Mouse (Mus musculus): ENCODE measurements at regions not wholly inside any gene's neighbourhood (a gene's known extent, or its start where the extent isn't known, plus 50 kb on each side); places are given as distances from the start of the nearest gene placed in this dataset.

GRCm38 (mm10) chr9:26539042-26539441, 194.5 kb upstream of the B3gat1 start:
- Histone ChIP-seq H3K27me3 (ENCODE audit: control insufficient read depth, insufficient read depth, low read length) (no peaks in the 10 kb centered on the region), H3K27ac (ENCODE audit: low read length) (no peak overlapping the region), H3K4me2 (ENCODE audit: low read depth, low read length) (no peak overlapping the region), H3K36me3 (ENCODE audit: control insufficient read depth, insufficient read depth) (no peaks in the 10 kb centered on the region), H3K9me3 (replicated peaks; ENCODE audit: control insufficient read depth, low read length) (no peaks in the 10 kb centered on the region), H3K4me1 (ENCODE audit: control insufficient read depth, insufficient read depth, low read length) (no peaks in the 10 kb centered on the region), H3K4me3 (ENCODE audit: low read length) (no peak overlapping the region), H3K9ac (ENCODE audit: low read length) (no peak overlapping the region)
- WGBS, result 75% methylated on average over 2 of the region's 2 CpGs
- ATAC-seq (replicated peaks; ENCODE audit: extremely low read depth, insufficient read depth, low FRiP score), result no peak

- Histone ChIP-seq H3K4me1 (ENCODE audit: control insufficient read depth, insufficient read depth, low read length) (0 out of 2 replicates have a peak, but pooled peaks cover 2% of the 10 kb centered on the region), H3K9ac (ENCODE audit: low read length) (no peak overlapping the region), H3K36me3 (ENCODE audit: control insufficient read depth, insufficient read depth) (no peaks in the 10 kb centered on the region), H3K4me3 (ENCODE audit: low read length) (peak overlapping the region; percentile 16; the same call in 1 of the 2 replicates), H3K27me3 (ENCODE audit: control insufficient read depth, insufficient read depth, low read length) (no peaks in the 10 kb centered on the region), H3K9me3 (replicated peaks; ENCODE audit: control insufficient read depth, low read length) (no peaks in the 10 kb centered on the region), H3K27ac (ENCODE audit: low read length) (peak overlapping the region; percentile 41), H3K4me2 (ENCODE audit: low read depth, low read length) (peak overlapping the region; percentile 43)
- 25% methylated on average over 4 of the region's 4 CpGs for WGBS
- ATAC-seq (replicated peaks; ENCODE audit: extremely low read depth, insufficient read depth, low FRiP score), result peak; percentile 55; the same call in 1 of the 2 replicates
Measured at GRCm38 (mm10) chr9:26548328-26548922, 185.1 kb upstream of the B3gat1 start.

- Histone ChIP-seq H3K4me2 (ENCODE audit: low read depth, low read length) (no peak overlapping the region), H3K9ac (ENCODE audit: low read length) (no peak overlapping the region), H3K4me3 (ENCODE audit: low read length) (no peak overlapping the region), H3K27ac (ENCODE audit: low read length) (no peak overlapping the region), H3K36me3 (ENCODE audit: control insufficient read depth, insufficient read depth) (no peaks in the 10 kb centered on the region), H3K4me1 (ENCODE audit: control insufficient read depth, insufficient read depth, low read length) (0 out of 2 replicates have a peak, but pooled peaks cover 2% of the 10 kb centered on the region), H3K27me3 (ENCODE audit: control insufficient read depth, insufficient read depth, low read length) (no peaks in the 10 kb centered on the region), H3K9me3 (replicated peaks; ENCODE audit: control insufficient read depth, low read length) (no peaks in the 10 kb centered on the region)
- no peak for ATAC-seq (replicated peaks; ENCODE audit: extremely low read depth, insufficient read depth, low FRiP score)
- WGBS, result 69% methylated on average over 4 of the region's 4 CpGs
Measured at GRCm38 (mm10) chr9:26549118-26549517, 184.4 kb upstream of the B3gat1 start.

- H3K27ac ChIP-seq (ENCODE audit: low read length), result no peak overlapping the region
- H3K4me1 ChIP-seq (ENCODE audit: control insufficient read depth, insufficient read depth, low read length), result 0 out of 2 replicates have a peak, but pooled peaks cover 2% of the 10 kb centered on the region
- H3K36me3 ChIP-seq (ENCODE audit: control insufficient read depth, insufficient read depth), result no peaks in the 10 kb centered on the region
- no peak overlapping the region for H3K4me2 ChIP-seq (ENCODE audit: low read depth, low read length)
- ATAC-seq (replicated peaks; ENCODE audit: extremely low read depth, insufficient read depth, low FRiP score), result no peak
- H3K9ac ChIP-seq (ENCODE audit: low read length), result no peak overlapping the region
- no peaks in the 10 kb centered on the region for H3K9me3 ChIP-seq (replicated peaks; ENCODE audit: control insufficient read depth, low read length)
- H3K27me3 ChIP-seq (ENCODE audit: control insufficient read depth, insufficient read depth, low read length), result no peaks in the 10 kb centered on the region
- H3K4me3 ChIP-seq (ENCODE audit: low read length), result no peak overlapping the region
- WGBS, result 64% methylated on average over 2 of the region's 2 CpGs
Measured at GRCm38 (mm10) chr9:26549551-26549950, 184.0 kb upstream of the B3gat1 start.

GRCm38 (mm10) chr9:26575990-26576389, 157.5 kb upstream of the B3gat1 start:
- H3K27ac ChIP-seq (ENCODE audit: low read length), result no peak overlapping the region
- ATAC-seq (replicated peaks; ENCODE audit: extremely low read depth, insufficient read depth, low FRiP score), result no peak
- H3K9me3 ChIP-seq (replicated peaks; ENCODE audit: control insufficient read depth, low read length), result no peaks in the 10 kb centered on the region
- H3K4me2 ChIP-seq (ENCODE audit: low read depth, low read length), result no peak overlapping the region
- 85% methylated on average over 6 of the region's 6 CpGs for WGBS
- H3K36me3 ChIP-seq (ENCODE audit: control insufficient read depth, insufficient read depth), result no peaks in the 10 kb centered on the region
- no peak overlapping the region for H3K4me3 ChIP-seq (ENCODE audit: low read length)
- no peaks in the 10 kb centered on the region for H3K27me3 ChIP-seq (ENCODE audit: control insufficient read depth, insufficient read depth, low read length)
- no peaks in the 10 kb centered on the region for H3K4me1 ChIP-seq (ENCODE audit: control insufficient read depth, insufficient read depth, low read length)
- no peak overlapping the region for H3K9ac ChIP-seq (ENCODE audit: low read length)

GRCm38 (mm10) chr9:26601979-26602378, 131.5 kb upstream of the B3gat1 start:
- Histone ChIP-seq H3K4me2 (ENCODE audit: low read depth, low read length) (no peak overlapping the region), H3K4me1 (ENCODE audit: control insufficient read depth, insufficient read depth, low read length) (no peaks in the 10 kb centered on the region), H3K9me3 (replicated peaks; ENCODE audit: control insufficient read depth, low read length) (no peaks in the 10 kb centered on the region), H3K36me3 (ENCODE audit: control insufficient read depth, insufficient read depth) (no peaks in the 10 kb centered on the region), H3K27me3 (ENCODE audit: control insufficient read depth, insufficient read depth, low read length) (no peaks in the 10 kb centered on the region), H3K27ac (ENCODE audit: low read length) (no peak overlapping the region), H3K9ac (ENCODE audit: low read length) (no peak overlapping the region), H3K4me3 (ENCODE audit: low read length) (no peak overlapping the region)
- 69% methylated on average over 1 of the region's 1 CpGs for WGBS
- no peak for ATAC-seq (replicated peaks; ENCODE audit: extremely low read depth, insufficient read depth, low FRiP score)

- Histone ChIP-seq H3K27ac (ENCODE audit: low read length) (no peak overlapping the region), H3K27me3 (ENCODE audit: control insufficient read depth, insufficient read depth, low read length) (no peaks in the 10 kb centered on the region), H3K4me1 (ENCODE audit: control insufficient read depth, insufficient read depth, low read length) (no peaks in the 10 kb centered on the region), H3K9me3 (replicated peaks; ENCODE audit: control insufficient read depth, low read length) (no peaks in the 10 kb centered on the region), H3K9ac (ENCODE audit: low read length) (no peak overlapping the region), H3K36me3 (ENCODE audit: control insufficient read depth, insufficient read depth) (no peaks in the 10 kb centered on the region), H3K4me3 (ENCODE audit: low read length) (no peak overlapping the region), H3K4me2 (ENCODE audit: low read depth, low read length) (no peak overlapping the region)
- 71% methylated on average over 3 of the region's 3 CpGs for WGBS
- ATAC-seq (replicated peaks; ENCODE audit: extremely low read depth, insufficient read depth, low FRiP score), result no peak
Measured at GRCm38 (mm10) chr9:26604552-26604951, 129.0 kb upstream of the B3gat1 start.

- Histone ChIP-seq H3K4me2 (ENCODE audit: low read depth, low read length) (no peak overlapping the region), H3K27me3 (ENCODE audit: control insufficient read depth, insufficient read depth, low read length) (no peaks in the 10 kb centered on the region), H3K9ac (ENCODE audit: low read length) (no peak overlapping the region), H3K27ac (ENCODE audit: low read length) (no peak overlapping the region), H3K9me3 (replicated peaks; ENCODE audit: control insufficient read depth, low read length) (peaks cover 5% of the 10 kb centered on the region), H3K4me1 (ENCODE audit: control insufficient read depth, insufficient read depth, low read length) (no peaks in the 10 kb centered on the region), H3K4me3 (ENCODE audit: low read length) (no peak overlapping the region), H3K36me3 (ENCODE audit: control insufficient read depth, insufficient read depth) (no peaks in the 10 kb centered on the region)
- no peak for ATAC-seq (replicated peaks; ENCODE audit: extremely low read depth, insufficient read depth, low FRiP score)
- WGBS, result 44% methylated on average over 6 of the region's 6 CpGs
Measured at GRCm38 (mm10) chr9:26611711-26612437, 121.7 kb upstream of the B3gat1 start.

GRCm38 (mm10) chr9:26622840-26623448, 110.6 kb upstream of the B3gat1 start:
- no peak for ATAC-seq (replicated peaks; ENCODE audit: extremely low read depth, insufficient read depth, low FRiP score)
- Histone ChIP-seq H3K27ac (ENCODE audit: low read length) (no peak overlapping the region), H3K4me2 (ENCODE audit: low read depth, low read length) (no peak overlapping the region), H3K9ac (ENCODE audit: low read length) (no peak overlapping the region), H3K4me1 (ENCODE audit: control insufficient read depth, insufficient read depth, low read length) (no peaks in the 10 kb centered on the region), H3K27me3 (ENCODE audit: control insufficient read depth, insufficient read depth, low read length) (no peaks in the 10 kb centered on the region), H3K36me3 (ENCODE audit: control insufficient read depth, insufficient read depth) (no peaks in the 10 kb centered on the region), H3K4me3 (ENCODE audit: low read length) (no peak overlapping the region), H3K9me3 (replicated peaks; ENCODE audit: control insufficient read depth, low read length) (no peaks in the 10 kb centered on the region)
- 93% methylated on average over 1 of the region's 1 CpGs for WGBS

Measured in heart, embryonic 16.5 days (tissue).